Mouse (Mus musculus) megakaryocyte progenitor cell, adult 5-6 weeks (primary cell): ENCODE measurements around the gene Dlec1. TPM values are rescaled to one million over a fixed set of nuclear protein-coding genes. Genes with fewer than 3 reads are reported as not detected.

Experiments
- total RNA-seq, 2 experiments: library from RNA; stranded (forward) in 1 of 2; stranded (reverse) in 1 of 2; fragments of 157-497, 149-512 nt in 1 of 2; fragments of 200-1000 nt in 1 of 2; gene quantifications; 2 replicates each; pipeline versions ENCODE4 v1.2.3 to v1.2.4; 2015 to 2017

Dlec1 gene
- total RNA-seq, 2 experiments from 2014 or later = 3.9 TPM; not detected in 1

Other genes with a start within 250 kb of the Dlec1 start
- gene Ctdspl, start 176.0 kb upstream of the Dlec1 start, total RNA-seq (2015) = 16.7 and 19.4 TPM in 2 replicates
- 7.4 and 8.1 TPM in 2 replicates for gene Ctdspl, start 176.0 kb upstream of the Dlec1 start, total RNA-seq (2017)
- gene Vill, start 49.7 kb upstream of the Dlec1 start, total RNA-seq (2015) = 9.2 and 10.8 TPM in 2 replicates
- 34.4 and 37.7 TPM in 2 replicates for gene Vill, start 49.7 kb upstream of the Dlec1 start, total RNA-seq (2017)
- gene Plcd1, start 9.0 kb upstream of the Dlec1 start, total RNA-seq (2015) = not detected in 2 replicates
- gene Plcd1, start 9.0 kb upstream of the Dlec1 start, total RNA-seq (2017) = 0.14 and 0.29 TPM in 2 replicates
- 0.30 and 0.76 TPM in 2 replicates for gene Acaa1b, start 54.6 kb downstream of the Dlec1 start, total RNA-seq (2015)
- not detected in 2 replicates for gene Acaa1b, start 54.6 kb downstream of the Dlec1 start, total RNA-seq (2017)
- not detected in 2 replicates for gene Gm47289, start 56.7 kb downstream of the Dlec1 start, total RNA-seq (2015)
- gene Gm47289, start 56.7 kb downstream of the Dlec1 start, total RNA-seq (2017) = not detected in 2 replicates
- gene Slc22a13, start 106.6 kb downstream of the Dlec1 start, total RNA-seq (2015) = not detected in 2 replicates
- not detected in 2 replicates for gene Slc22a13, start 106.6 kb downstream of the Dlec1 start, total RNA-seq (2017)
- 14.5 and 16.9 TPM in 2 replicates for gene Oxsr1, start 219.9 kb downstream of the Dlec1 start, total RNA-seq (2015)
- gene Oxsr1, start 219.9 kb downstream of the Dlec1 start, total RNA-seq (2017) = 29.1 and 32.2 TPM in 2 replicates
- 19.5 and 20.9 TPM in 2 replicates for gene Acaa1a, start 237.2 kb downstream of the Dlec1 start, total RNA-seq (2015)
- 23.2 and 30.1 TPM in 2 replicates for gene Acaa1a, start 237.2 kb downstream of the Dlec1 start, total RNA-seq (2017)
- gene Myd88, start 238.9 kb downstream of the Dlec1 start, total RNA-seq (2015) = 33.4 and 34.6 TPM in 2 replicates
- gene Myd88, start 238.9 kb downstream of the Dlec1 start, total RNA-seq (2017) = 21.2 and 23.1 TPM in 2 replicates